Mouse (Mus musculus): ENCODE measurements around the gene Zfp950.

The Zfp950 gene

DNA sequence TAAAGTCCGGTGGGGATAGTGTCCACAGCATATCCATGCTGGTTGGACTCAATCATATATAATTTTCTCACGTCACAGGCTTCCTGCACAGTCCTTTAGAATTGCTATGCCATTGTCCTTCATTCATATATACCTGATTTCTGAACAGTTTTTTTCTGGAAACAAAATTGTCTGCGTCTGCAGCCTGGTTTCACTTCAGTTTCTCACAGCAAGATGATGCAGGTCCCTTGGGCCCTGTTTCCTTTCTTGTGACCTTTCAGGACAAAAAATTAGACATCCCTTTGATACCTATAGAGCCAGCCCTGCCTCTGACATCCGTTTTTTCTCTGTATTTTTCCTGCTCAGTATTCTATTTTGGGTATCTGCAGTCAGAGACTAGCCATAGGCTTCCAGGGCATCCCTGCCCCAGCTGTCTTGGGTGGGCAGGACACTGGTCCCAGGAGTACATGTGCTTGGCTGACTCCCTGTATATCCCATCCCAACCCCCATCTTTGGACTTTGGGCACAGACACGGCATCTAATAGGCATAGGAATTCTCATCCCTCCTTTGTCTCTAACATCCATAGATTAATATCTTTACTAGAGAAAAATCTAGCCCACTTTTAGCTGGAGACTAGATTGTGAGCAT, 83.7 kb downstream of the Zfp950 start:
- no peak for DNase-seq (ENCODE audit: low spot score in 2 of 2)

DNA sequence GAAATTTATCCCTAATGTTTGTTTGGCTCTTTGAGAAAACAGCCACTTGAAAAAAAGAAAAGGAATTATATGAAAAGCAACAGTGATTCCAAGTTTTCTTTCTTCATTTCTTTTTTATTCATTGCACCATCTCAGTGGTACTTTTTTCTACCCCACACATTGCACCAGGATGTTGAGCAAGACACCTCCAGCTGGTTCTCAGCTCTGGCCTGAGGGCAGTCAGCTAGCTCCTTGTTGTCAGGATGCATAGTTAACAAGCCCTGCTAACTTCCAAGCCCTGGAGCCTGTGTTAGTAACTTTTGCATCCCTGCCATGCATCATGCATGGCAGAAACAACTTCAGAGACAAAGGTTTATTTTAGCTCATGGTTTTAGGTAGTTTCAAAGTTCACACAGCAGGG, 87.9 kb downstream of the Zfp950 start:
- no peak for DNase-seq (ENCODE audit: low spot score in 2 of 2)

- DNase-seq (ENCODE audit: low spot score in 2 of 2), result no peak
Measured at GRCm38 (mm10) chr19:61052008-61052407, 88.6 kb downstream of the Zfp950 start.

GRCm38 (mm10) chr19:61051151-61051550, 89.5 kb downstream of the Zfp950 start:
- no peak for DNase-seq (ENCODE audit: low spot score in 2 of 2)

DNA sequence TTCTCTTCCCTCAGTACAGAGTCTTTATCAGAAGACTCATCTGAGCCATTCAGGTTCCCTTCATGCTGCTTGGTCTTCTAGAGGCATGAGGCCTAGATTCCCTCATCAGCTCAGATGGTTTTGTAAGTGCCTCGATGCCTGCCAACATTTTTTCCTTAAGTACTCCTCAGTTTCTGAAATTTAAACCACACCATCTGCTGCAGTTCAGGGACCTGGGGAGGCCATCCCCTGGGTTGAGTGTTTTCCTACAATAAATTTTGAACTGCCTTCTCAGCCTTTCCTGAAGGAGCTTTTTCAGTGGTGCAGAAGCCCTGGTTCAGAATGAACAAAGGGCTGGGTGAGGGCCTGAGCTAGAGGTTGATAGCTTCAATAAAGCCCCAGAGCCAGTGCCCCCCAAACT, 91.2 kb downstream of the Zfp950 start:
- DNase-seq (ENCODE audit: low spot score in 2 of 2), result no peak

GRCm38 (mm10) chr19:61048646-61049045, 92.0 kb downstream of the Zfp950 start:
- DNase-seq (ENCODE audit: low spot score in 2 of 2), result no peak

- DNase-seq (ENCODE audit: low spot score in 2 of 2), result no peak
Measured at GRCm38 (mm10) chr19:61039151-61039550, 101.5 kb downstream of the Zfp950 start.

DNA sequence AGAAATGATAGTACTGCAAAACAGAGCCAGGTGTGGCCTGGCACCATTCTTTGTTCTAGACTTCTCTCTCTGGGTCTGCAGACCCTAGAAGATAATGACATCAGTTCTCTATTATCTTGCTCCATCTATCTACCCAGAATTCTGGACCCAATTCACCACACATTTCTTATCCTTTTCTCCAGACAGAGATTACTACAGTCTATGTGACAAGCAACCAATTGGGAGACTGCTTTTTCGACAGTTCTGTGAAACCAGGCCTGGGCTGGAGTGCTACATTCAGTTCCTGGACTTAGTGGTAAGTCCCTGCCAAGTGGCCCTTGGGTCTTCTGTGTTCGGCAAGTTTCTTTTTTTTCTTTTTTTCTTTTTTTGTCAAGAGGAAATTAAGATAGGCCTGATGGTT, 109.1 kb downstream of the Zfp950 start:
- DNase-seq (ENCODE audit: low spot score in 2 of 2), result no peak

GRCm38 (mm10) chr19:61021939-61022566, 118.6 kb downstream of the Zfp950 start:
- DNase-seq (ENCODE audit: low spot score in 2 of 2), result no peak

- no peak for DNase-seq (ENCODE audit: low spot score in 2 of 2)
Measured at GRCm38 (mm10) chr19:61021502-61021901, 119.1 kb downstream of the Zfp950 start.

DNA sequence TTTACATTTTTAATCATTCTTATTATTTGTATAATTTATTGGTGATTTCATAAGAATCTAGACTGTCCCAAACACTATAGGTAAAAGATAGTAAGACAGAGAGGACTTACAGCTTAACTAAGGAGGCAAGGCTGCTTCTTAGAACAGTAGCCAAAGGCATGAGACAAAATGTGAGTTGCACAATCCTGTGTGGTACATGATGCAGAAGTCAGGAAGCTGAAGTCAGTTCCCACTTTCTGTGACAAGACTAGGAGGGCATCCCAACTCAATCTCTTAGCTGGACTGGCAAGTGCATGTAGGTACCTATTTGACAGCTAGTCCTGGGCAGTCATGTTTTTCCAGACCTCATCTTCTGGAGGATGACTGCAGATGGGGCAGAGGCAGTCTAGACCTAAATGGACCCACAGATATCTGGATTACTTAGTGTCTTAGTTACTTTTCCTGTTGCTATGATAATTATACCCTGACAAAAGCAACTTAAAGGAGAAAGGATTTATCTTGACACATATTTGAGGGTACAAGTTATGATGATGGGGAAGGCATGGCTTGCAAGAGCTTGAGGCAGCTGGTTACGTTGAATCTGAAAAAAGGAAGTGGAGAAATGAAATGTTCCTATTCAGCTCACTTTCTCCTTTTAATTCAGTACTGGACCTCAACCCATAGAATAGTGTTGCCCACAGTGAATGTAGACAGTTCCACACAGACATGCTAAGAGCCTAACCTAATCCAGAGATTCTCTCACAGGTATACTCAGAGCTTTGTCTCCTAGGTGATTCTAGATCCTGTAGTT, 123.0 kb downstream of the Zfp950 start:
- DNase-seq (ENCODE audit: low spot score in 2 of 2), result no peak

GRCm38 (mm10) chr19:61009266-61009665, 131.4 kb downstream of the Zfp950 start:
- no peak for DNase-seq (ENCODE audit: low spot score in 2 of 2)

Data from cerebellum, postnatal 4 days (tissue).